Mouse (Mus musculus) gonadal fat pad, adult 2 months (tissue): ENCODE data around the gene Zfp654. TPM values are rescaled to one million over a fixed set of nuclear protein-coding genes. Genes with fewer than 3 reads are reported as not detected.

Experiments used
- DNase-seq: peaks from one replicate; pipeline ENCODE4 v3.0.0-alpha.2; 2012; ENCODE audit warnings: low read depth
- polyA plus RNA-seq: library from polyadenylated mRNA; depleted of rRNA; stranded (reverse); fragments of >200 nt; gene quantifications from 2 replicates; pipeline ENCODE4 v1.2.3, GENCODE M21; 2012; rRNA removed

The Zfp654 gene
- polyA plus RNA-seq, 1 experiment: 2.0 TPM

- DNase-seq: no peak
These were observed 84.7 kb downstream of the Zfp654 start for GRCm38 (mm10) chr16:64766696-64767300.

DNA sequence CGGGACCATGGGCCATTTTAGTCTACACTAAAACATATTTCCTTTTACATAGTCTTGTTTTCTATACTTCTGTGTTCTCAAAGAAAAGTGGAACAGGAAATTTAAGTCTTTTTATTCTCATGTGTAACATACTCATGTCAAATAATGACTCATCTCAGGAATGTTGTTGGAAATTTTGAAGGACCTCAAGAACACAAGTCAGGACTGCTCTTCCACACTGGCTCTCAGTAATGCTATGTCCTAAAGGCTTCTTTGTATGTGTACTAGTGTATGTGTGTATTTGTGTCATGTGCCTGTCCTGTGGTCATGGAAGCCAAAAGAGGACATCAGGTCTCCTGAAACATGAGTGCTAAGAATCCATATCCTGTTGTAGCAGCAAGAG lies 92.2 kb downstream of the Zfp654 start:
- DNase-seq: no peak

DNA sequence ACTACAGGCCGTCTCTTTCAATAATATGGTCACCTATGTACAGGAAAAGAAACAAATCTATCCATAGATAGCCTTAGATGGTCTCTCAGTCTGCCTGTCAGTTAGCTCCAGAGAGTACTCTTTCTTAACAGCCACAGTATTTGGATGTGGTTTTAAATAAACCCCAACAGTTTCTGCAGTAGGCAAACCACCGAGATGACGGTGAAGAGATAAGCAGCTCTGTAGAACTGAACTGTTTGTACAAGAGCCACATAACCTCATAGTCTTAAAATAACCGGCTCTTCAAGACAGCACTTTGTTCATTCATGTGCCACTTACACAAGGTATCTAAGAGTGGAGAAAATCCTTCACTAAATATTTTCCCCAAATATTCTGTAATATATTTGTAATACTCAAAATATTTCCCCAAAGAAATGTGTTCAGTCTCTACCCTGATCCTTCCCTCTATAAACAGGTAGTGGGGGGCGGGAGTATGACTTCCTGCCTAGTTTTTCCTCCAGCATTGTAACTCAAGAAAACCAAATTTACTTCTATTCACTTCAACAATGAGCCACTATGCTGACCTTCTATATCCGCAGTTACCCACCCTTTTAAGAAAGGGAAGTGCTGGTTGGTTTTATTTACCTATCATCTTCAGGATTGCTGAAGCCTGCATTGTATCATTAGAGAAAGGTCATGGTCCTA lies 92.7 kb downstream of the Zfp654 start:
- DNase-seq: no peak

DNA sequence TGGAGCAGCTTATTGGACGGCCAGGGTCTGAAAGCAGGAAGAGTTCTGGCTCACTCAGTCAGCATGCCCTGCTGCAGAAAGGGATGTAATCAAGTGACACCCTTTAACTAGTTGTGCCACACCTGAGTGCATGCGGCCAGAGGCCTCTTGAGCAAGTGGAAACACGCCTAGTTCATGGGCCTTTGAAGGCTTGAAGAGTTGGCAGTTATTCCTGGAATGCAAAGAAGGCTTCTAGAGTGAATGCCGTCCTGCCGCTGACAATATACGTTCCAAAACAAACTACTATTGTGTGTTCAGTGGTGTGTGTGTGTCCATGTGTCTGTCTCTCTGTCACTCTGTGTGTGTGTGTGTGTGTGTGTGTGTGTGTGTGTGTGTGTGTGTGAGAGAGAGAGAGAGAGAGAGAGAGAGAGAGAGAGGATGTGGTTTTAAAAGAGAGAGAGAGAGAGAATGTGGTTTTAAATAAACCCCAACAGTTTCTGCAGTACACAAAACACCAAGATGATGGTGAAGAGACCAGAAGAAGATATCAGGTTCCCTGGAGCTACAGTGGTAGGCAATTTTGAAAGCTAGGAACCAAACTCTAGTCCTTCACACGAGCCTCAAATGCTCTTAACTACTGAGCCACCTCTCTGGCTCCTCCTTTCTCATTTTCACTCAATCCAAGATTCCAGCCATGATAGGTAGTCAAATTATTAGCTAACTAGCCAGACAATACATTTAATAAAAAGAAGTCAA lies 93.6 kb downstream of the Zfp654 start:
- peak; percentile 41 for DNase-seq

- DNase-seq: no peak
These were observed 95.1 kb downstream of the Zfp654 start for GRCm38 (mm10) chr16:64756321-64756720.

- no peak for DNase-seq
These were observed 96.7 kb downstream of the Zfp654 start for GRCm38 (mm10) chr16:64754743-64755139.

GRCm38 (mm10) chr16:64753990-64754742 lies 97.3 kb downstream of the Zfp654 start:
- DNase-seq: no peak

DNA sequence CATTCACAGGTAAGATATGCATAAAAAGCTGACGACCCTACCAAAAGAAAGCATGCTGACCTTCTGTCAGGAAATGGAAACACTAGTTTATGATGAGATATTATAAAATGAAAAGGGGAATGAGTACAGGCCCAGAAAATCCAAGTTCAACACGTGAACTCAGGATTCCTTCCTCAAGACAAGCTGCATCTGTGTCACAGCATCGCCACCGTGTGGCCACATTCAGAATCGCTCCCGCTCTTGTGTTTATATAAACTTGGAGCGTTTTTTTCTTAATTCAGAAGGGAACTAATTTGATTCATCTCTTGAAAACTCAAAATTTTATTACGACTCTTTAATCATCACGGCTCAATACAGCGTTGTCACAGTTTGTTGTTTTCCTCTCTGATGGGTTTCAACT lies 103.2 kb downstream of the Zfp654 start:
- DNase-seq: no peak

DNA sequence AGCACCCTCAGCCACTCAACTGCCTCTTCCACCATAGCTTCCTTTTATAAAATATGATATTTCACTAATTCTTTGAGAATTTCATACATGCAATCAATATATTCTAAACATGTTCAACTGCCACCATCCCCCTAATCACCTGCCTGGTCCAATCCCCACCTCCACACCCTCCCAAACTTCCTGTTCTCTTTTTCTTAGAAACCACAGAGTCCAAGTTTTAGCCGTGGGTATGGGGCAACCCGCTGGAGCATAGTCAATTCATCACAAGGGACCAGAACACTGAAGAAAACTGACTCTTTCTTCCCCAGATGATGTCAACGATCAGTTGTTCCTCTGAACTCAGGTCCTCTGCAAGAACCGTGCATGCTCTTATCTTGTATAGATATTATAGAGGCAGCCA lies 106.4 kb downstream of the Zfp654 start:
- DNase-seq: no peak

- DNase-seq: no peak
These were observed 114.2 kb downstream of the Zfp654 start for GRCm38 (mm10) chr16:64737289-64737688.

Other genes starting within 250 kb of the Zfp654 start
- gene Csnka2ip, start 249.2 kb downstream of the Zfp654 start, polyA plus RNA-seq: 0.34 and 0.70 TPM in 2 replicates
- 3.9 and 4.7 TPM in 2 replicates for gene 4930453N24Rik, start 80.5 kb downstream of the Zfp654 start, polyA plus RNA-seq
- gene Cggbp1, start 344 bp upstream of the Zfp654 start, polyA plus RNA-seq: 18.5 and 21.8 TPM in 2 replicates